In the genomic region with DNA sequence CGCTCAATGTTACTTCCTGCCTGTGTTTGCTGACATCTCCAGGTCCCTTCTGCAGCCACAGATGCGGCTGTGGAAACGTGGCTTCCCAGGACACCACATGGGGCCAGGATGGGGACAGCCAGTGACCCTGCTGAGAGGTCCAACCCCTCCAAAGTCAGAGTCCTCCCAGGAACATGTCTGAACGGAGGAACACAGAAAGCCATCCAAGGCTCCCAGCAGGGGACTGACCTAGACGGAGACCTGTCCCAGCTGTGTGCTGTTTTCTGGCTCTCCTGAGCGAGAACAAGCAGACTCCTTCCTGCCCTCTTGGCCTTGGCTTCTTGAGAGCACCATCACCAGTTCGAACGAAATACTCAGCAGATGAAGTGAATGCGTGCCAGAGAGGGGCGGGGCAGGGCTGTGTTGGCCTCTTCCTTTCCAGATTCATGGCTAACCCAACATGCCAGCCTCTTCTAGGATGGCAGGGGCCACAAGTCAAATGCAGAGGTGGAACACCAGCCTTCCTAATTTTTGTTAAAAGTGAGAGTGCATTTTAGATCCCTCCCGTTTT, we compare ENCODE assay signal across 23 mouse cellular contexts. TPM values are rescaled to one million over a fixed set of nuclear protein-coding genes. Genes with fewer than 3 reads are reported as not detected.
DNase-seq lines count a peak whose midpoint lies in the region; ATAC-seq lines count a peak whose summit lies in the region.
"Had no signal": no experiment of that assay in that cellular context is flagged by ENCODE, and none has a peak within 500 bp of the region (broad histone marks: within the 10 kb centered on the region; RNA-seq: fewer than 3 reads in every experiment).

No protein-coding gene starts in this region.

- no peaks in the 10 kb centered on the region for H3K36me3 ChIP-seq in liver, embryonic 11.5 days (ENCODE audit: control insufficient read depth, insufficient read depth, low read length)
- H3K36me3 ChIP-seq in liver, embryonic 12.5 days, result no peaks in the 10 kb centered on the region
- no peaks in the 10 kb centered on the region for H3K36me3 ChIP-seq in limb, embryonic 10.5 days
- no peaks in the 10 kb centered on the region for H3K36me3 ChIP-seq in forebrain, embryonic 13.5 days (ENCODE audit: poor library complexity, severe bottlenecking)
- H3K36me3 ChIP-seq: forebrain, embryonic 15.5 days; heart, embryonic 12.5 days; heart, embryonic 15.5 days; hindbrain, embryonic 10.5 days had no signal

- no peaks in the 10 kb centered on the region for H3K9me3 ChIP-seq in liver, embryonic 11.5 days (ENCODE audit: control insufficient read depth, low read length)
- H3K9me3 ChIP-seq in liver, embryonic 12.5 days (replicated peaks), result no peaks in the 10 kb centered on the region
- H3K9me3 ChIP-seq in limb, embryonic 10.5 days (replicated peaks), result no peaks in the 10 kb centered on the region
- no peaks in the 10 kb centered on the region for H3K9me3 ChIP-seq in forebrain, embryonic 13.5 days (replicated peaks)
- H3K9me3 ChIP-seq: forebrain, embryonic 15.5 days; heart, embryonic 15.5 days; hindbrain, embryonic 10.5 days had no signal

- peak; percentile 83 for DNase-seq in heart, adult 11 months
- no peak for DNase-seq in heart, adult 18-20 months
- peak; percentile 24 for DNase-seq in liver, embryonic 11.5 days (ENCODE audit: low spot score)
- DNase-seq in limb, embryonic 10.5 days (ENCODE audit: low spot score), result no peak
- DNase-seq: cerebellum, adult 18-20 months; cerebellum, adult 9-11 months; gastrocnemius, postnatal 36 days; heart, postnatal 10 days; heart, postnatal 36 days had no signal

- H3K9ac ChIP-seq in liver, embryonic 11.5 days (ENCODE audit: low read depth, low read length), result no peak overlapping the region
- no peak overlapping the region for H3K9ac ChIP-seq in liver, embryonic 12.5 days
- no peak overlapping the region for H3K9ac ChIP-seq in forebrain, embryonic 13.5 days
- H3K9ac ChIP-seq: forebrain, embryonic 15.5 days; heart, embryonic 12.5 days; heart, embryonic 15.5 days; hindbrain, embryonic 14.5 days had no signal

- no peak overlapping the region for H3K4me2 ChIP-seq in liver, embryonic 11.5 days
- no peak overlapping the region for H3K4me2 ChIP-seq in liver, embryonic 12.5 days
- no peak overlapping the region for H3K4me2 ChIP-seq in forebrain, embryonic 13.5 days
- H3K4me2 ChIP-seq: forebrain, embryonic 15.5 days; heart, embryonic 12.5 days; heart, embryonic 15.5 days; hindbrain, embryonic 14.5 days had no signal

- H3K4me1 ChIP-seq in liver, embryonic 11.5 days (replicated peaks; ENCODE audit: control insufficient read depth, insufficient read depth, low read length), result no peaks in the 10 kb centered on the region
- no peaks in the 10 kb centered on the region for H3K4me1 ChIP-seq in liver, embryonic 12.5 days
- peaks cover 17% of the 10 kb centered on the region for H3K4me1 ChIP-seq in limb, embryonic 10.5 days
- H3K4me1 ChIP-seq in forebrain, embryonic 13.5 days, result no peaks in the 10 kb centered on the region
- H3K4me1 ChIP-seq: forebrain, embryonic 15.5 days; heart, embryonic 12.5 days; heart, embryonic 15.5 days had no signal

- no peak overlapping the region for H3K4me3 ChIP-seq in liver, embryonic 11.5 days (ENCODE audit: low read depth, low read length)
- no peak overlapping the region for H3K4me3 ChIP-seq in liver, embryonic 12.5 days
- no peak overlapping the region for H3K4me3 ChIP-seq in limb, embryonic 10.5 days
- H3K4me3 ChIP-seq in forebrain, embryonic 13.5 days, result no peak overlapping the region
- H3K4me3 ChIP-seq: forebrain, embryonic 15.5 days; heart, embryonic 12.5 days; heart, embryonic 15.5 days; hindbrain, embryonic 10.5 days had no signal

- no peak for ATAC-seq in liver, embryonic 11.5 days (replicated peaks; ENCODE audit: low FRiP score)
- no peak for ATAC-seq in liver, embryonic 12.5 days
- ATAC-seq in forebrain, embryonic 13.5 days, result no peak
- ATAC-seq: activated CD4-positive, CD25-positive, alpha-beta regulatory T cell, adult 4 months; CD4-positive, CD25-positive, alpha-beta regulatory T cell, adult 4 months; forebrain, embryonic 15.5 days; intestine, postnatal 0 days had no signal

- no peaks in the 10 kb centered on the region for H3K27me3 ChIP-seq in liver, embryonic 11.5 days (replicated peaks; ENCODE audit: control insufficient read depth, insufficient read depth, low read length)
- H3K27me3 ChIP-seq in liver, embryonic 12.5 days (replicated peaks), result no peaks in the 10 kb centered on the region
- H3K27me3 ChIP-seq in limb, embryonic 10.5 days (ENCODE audit: low read depth, poor library complexity, severe bottlenecking), result no peaks in the 10 kb centered on the region
- H3K27me3 ChIP-seq in forebrain, embryonic 13.5 days, result no peaks in the 10 kb centered on the region
- H3K27me3 ChIP-seq: forebrain, embryonic 15.5 days; heart, embryonic 12.5 days; heart, embryonic 15.5 days had no signal

- no peak overlapping the region for H3K27ac ChIP-seq in liver, embryonic 11.5 days (ENCODE audit: low read depth, low read length)
- no peak overlapping the region for H3K27ac ChIP-seq in liver, embryonic 12.5 days
- 0 out of 2 replicates have a peak overlapping the region, but pooled peaks have one; percentile 25 for H3K27ac ChIP-seq in limb, embryonic 10.5 days
- H3K27ac ChIP-seq in forebrain, embryonic 13.5 days, result no peak overlapping the region
- H3K27ac ChIP-seq: forebrain, embryonic 15.5 days; heart, embryonic 15.5 days; hindbrain, embryonic 10.5 days; hindbrain, embryonic 14.5 days had no signal

- 73% methylated on average over 11 of the region's 11 CpGs for WGBS in liver, embryonic 11.5 days
- 59% methylated on average over 11 of the region's 11 CpGs for WGBS in liver, embryonic 12.5 days (ENCODE audit: insufficient replicate concordance)
- 77% methylated on average over 11 of the region's 11 CpGs for WGBS in limb, embryonic 10.5 days
- 73% methylated on average over 11 of the region's 11 CpGs for WGBS in forebrain, embryonic 13.5 days

RNA-seq across cellular contexts. Expression of gene Ano2, which starts 39.8 kb away (rescaled TPM):
- total RNA-seq in heart, adult 18-20 months (2021), result not detected
- polyA plus RNA-seq in liver, embryonic 11.5 days (2014; fragmentation: Nextera tagmentation; extraction: Ambion mirVana), result 0.10 and 0.36 TPM in 2 replicates
- 0.12 and 0.15 TPM in 2 replicates for polyA plus RNA-seq in liver, embryonic 12.5 days (2016; fragmentation: Nextera tagmentation; extraction: Ambion mirVana)
- 0.20 and 0.53 TPM in 2 replicates for polyA plus RNA-seq in limb, embryonic 10.5 days (2016; fragmentation: Nextera tagmentation; extraction: Ambion mirVana)
- 0.19 TPM in 1 of 2 replicates, not detected in the other for polyA plus RNA-seq in forebrain, embryonic 13.5 days (2015; fragmentation: Nextera tagmentation; extraction: Ambion mirVana)
- total RNA-seq: adrenal gland, postnatal 25 days; gastrocnemius, postnatal 36 days; granulocyte monocyte progenitor cell, adult 5-6 weeks; heart, postnatal 10 days; heart, postnatal 36 days; MEL had no signal
- polyA plus RNA-seq: activated CD4-positive, CD25-positive, alpha-beta regulatory T cell, adult 4 months; C2C12; CD4-positive, CD25-positive, alpha-beta regulatory T cell, adult 4 months had no signal

Comparison
In these comparisons a context has a peak if more than half of its experiments do, and no peak if none do; other contexts are left out.
1. DNase-seq: peak in heart, adult 11 months (single experiment) and liver, embryonic 11.5 days (single experiment); none in heart, adult 18-20 months (0 of 2) and limb, embryonic 10.5 days (single experiment).